Mouse (Mus musculus): ENCODE data around the gene Cdh23. TPM values are rescaled to one million over a fixed set of nuclear protein-coding genes. Genes with fewer than 3 reads are reported as not detected.

Cdh23 gene
- total and polyA plus RNA-seq, 3 experiments, result 0.05 TPM; not detected in 2

GRCm38 (mm10) chr10:60739619-60740363 lies 43.5 kb upstream of the Cdh23 start:
- DNase-seq (ENCODE audit: low spot score), result no peak

DNA sequence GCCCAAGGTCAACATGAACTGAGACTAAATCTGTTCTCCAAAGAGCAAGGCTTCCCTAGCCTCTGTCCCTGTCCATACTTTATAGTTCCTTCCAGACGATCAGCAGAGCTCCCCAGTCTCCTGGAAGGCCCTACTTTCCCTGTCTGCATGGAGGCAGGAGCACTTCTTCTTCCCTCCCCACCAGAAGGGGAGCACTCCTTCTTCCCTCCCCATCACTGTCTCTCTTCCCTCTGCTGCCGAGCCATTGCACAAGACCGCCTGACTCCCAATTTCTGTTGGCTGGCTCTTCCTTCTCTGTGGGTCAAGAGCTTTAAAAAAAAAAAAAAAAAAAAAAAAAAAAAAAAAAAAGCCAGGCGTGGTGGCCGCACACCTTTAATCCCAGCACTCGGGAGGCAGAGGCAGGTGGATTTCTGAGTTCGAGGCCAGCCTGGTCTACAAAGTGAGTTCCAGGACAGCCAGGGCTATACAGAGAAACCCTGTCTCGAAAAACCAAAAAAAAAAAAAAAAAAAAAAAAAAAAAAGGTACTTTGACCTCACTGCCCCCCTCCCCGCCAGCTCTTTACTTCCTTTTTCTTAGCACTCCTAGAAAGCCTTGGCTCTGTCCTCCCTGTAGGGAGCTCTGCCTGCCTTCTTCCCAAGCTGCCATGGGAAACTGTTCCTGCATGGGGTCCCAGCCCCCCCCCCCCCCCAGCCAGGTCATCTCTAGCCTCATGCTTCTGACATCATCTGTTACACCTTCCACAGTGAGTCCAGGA lies 41.8 kb upstream of the Cdh23 start:
- DNase-seq (ENCODE audit: low spot score) (no peak), ATAC-seq (ENCODE audit: extremely low read depth, insufficient number of reproducible peaks, low FRiP score, poor library complexity, severe bottlenecking) (no peak)
- Histone ChIP-seq H3K27me3 (ENCODE audit: insufficient read depth, low read length) (no peaks in the 10 kb centered on the region), H3K4me3 (ENCODE audit: low read depth, low read length) (no peak overlapping the region), H3K36me3 (replicated peaks) (peaks cover 17% of the 10 kb centered on the region), H3K4me1 (ENCODE audit: insufficient read depth, low read depth, low read length) (no peaks in the 10 kb centered on the region), H3K9me3 (replicated peaks) (no peaks in the 10 kb centered on the region)
- TF ChIP-seq GATA2 (IDR thresholded peaks at IDR 0.05; ENCODE audit: borderline replicate concordance, low read depth, low read length), result no peak
- TF ChIP-seq CTCF (IDR thresholded peaks at IDR 0.05; ENCODE audit: low read depth, low read length), result no peak
- TF ChIP-seq POLR2AphosphoS5 (IDR thresholded peaks at IDR 0.05; ENCODE audit: insufficient replicate concordance, low read depth, low read length), result no peak

More at GRCm38 (mm10) chr10:60739619-60740363, 43.5 kb upstream of the Cdh23 start:
- H3K27me3 ChIP-seq (ENCODE audit: insufficient read depth, low read length), result no peaks in the 10 kb centered on the region
- H3K36me3 ChIP-seq (replicated peaks), result peaks cover 20% of the 10 kb centered on the region
- H3K4me3 ChIP-seq (ENCODE audit: low read depth, low read length), result no peak overlapping the region
- no peaks in the 10 kb centered on the region for H3K9me3 ChIP-seq (replicated peaks)
- H3K4me1 ChIP-seq (ENCODE audit: insufficient read depth, low read depth, low read length), result no peaks in the 10 kb centered on the region
- no peak for TF ChIP-seq POLR2AphosphoS5 (IDR thresholded peaks at IDR 0.05; ENCODE audit: insufficient replicate concordance, low read depth, low read length)
- no peak for TF ChIP-seq GATA2 (IDR thresholded peaks at IDR 0.05; ENCODE audit: borderline replicate concordance, low read depth, low read length)
- TF ChIP-seq TAL1 (conservative IDR thresholded peaks at IDR 0.05; ENCODE audit: low read depth, low read length), result no peak
- TF ChIP-seq CTCF (IDR thresholded peaks at IDR 0.05; ENCODE audit: low read depth, low read length), result no peak
- no peak for TF ChIP-seq GATA1 (IDR thresholded peaks at IDR 0.05; ENCODE audit: borderline replicate concordance, low read length)
- ATAC-seq (ENCODE audit: extremely low read depth, insufficient number of reproducible peaks, low FRiP score, poor library complexity, severe bottlenecking), result no peak

DNA sequence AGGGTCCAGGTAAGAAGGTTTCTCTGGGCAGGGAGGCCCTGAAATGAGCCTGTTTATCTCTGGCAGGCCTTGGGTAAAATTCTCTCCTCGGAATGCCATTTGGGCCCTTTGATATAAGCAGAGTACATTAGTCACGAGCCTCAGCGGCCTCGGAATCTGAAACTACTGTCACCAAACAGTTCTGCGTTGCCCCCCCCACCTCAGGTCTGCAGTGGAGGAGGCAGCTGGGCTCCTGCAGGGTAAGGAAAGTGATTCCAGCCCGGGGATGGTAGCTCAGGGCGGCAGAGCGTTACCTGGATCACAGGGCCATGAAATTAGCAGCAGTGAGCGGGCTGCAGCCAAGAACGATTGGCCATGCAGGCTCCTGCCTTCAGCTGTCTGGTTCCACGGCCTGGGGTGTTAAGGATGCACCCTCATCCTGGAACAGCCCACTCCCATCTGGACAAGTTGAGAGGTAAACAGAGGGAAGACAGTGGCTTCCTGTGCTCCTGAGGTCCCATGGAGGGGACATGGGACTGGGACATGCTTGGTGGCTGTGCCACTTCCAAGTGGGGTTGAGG lies 41.0 kb upstream of the Cdh23 start:
- DNase-seq (ENCODE audit: low spot score) (no peak), ATAC-seq (ENCODE audit: extremely low read depth, insufficient number of reproducible peaks, low FRiP score, poor library complexity, severe bottlenecking) (no peak)
- Histone ChIP-seq H3K36me3 (replicated peaks) (peaks cover 15% of the 10 kb centered on the region), H3K9me3 (replicated peaks) (no peaks in the 10 kb centered on the region), H3K27me3 (ENCODE audit: insufficient read depth, low read length) (no peaks in the 10 kb centered on the region), H3K4me3 (ENCODE audit: low read depth, low read length) (no peak overlapping the region), H3K4me1 (ENCODE audit: insufficient read depth, low read depth, low read length) (no peaks in the 10 kb centered on the region)
- TF ChIP-seq POLR2AphosphoS5 (IDR thresholded peaks at IDR 0.05; ENCODE audit: insufficient replicate concordance, low read depth, low read length) (no peak), GATA2 (IDR thresholded peaks at IDR 0.05; ENCODE audit: borderline replicate concordance, low read depth, low read length) (no peak), GATA1 (IDR thresholded peaks at IDR 0.05; ENCODE audit: borderline replicate concordance, low read length) (no peak), CTCF (IDR thresholded peaks at IDR 0.05; ENCODE audit: low read depth, low read length) (no peak), TAL1 (conservative IDR thresholded peaks at IDR 0.05; ENCODE audit: low read depth, low read length) (no peak)

DNA sequence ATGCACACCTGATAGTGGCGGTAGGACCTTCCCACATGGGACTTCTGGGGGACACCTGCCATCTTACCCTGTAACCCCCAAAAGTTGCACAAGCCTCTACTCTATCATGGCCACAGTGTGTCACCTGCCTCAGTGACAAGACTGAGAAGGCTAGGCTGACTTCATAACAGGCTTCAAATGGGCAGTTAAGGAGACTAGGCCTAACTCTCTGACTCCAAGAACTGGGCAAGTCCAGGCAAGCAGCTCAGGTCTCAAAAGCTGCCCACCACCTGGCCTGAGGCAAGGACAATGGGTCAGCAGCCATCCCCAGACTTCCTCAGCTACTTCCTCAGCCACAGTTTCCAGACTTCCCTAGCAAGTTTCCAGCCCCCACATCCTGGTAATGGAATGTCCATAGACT lies 39.4 kb upstream of the Cdh23 start:
- ATAC-seq (ENCODE audit: extremely low read depth, insufficient number of reproducible peaks, low FRiP score, poor library complexity, severe bottlenecking), result no peak

DNA sequence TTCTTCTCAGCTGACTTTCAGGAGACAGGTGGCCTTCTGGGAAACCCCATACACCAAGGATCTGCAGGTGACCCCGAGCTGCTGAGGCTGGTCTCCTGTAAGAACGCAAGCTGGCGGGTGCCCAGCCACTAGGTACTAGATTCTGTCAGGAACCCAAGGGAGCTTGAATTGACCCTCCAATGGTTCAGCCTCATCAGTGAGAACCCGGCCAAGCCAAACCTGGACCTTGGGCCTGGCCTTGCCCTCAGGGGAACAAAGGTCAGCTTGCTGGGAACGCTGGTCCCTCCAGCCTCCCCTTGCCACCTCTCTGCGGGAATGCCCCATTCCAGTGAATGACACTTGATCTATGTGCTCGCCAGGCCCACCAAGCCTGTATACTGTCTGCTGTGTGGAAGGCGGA lies 37.2 kb upstream of the Cdh23 start:
- TF ChIP-seq TAL1 (conservative IDR thresholded peaks at IDR 0.05; ENCODE audit: low read depth, low read length) (no peak), GATA2 (IDR thresholded peaks at IDR 0.05; ENCODE audit: borderline replicate concordance, low read depth, low read length) (no peak)
- Histone ChIP-seq H3K4me3 (ENCODE audit: low read depth, low read length) (no peak overlapping the region), H3K27me3 (ENCODE audit: insufficient read depth, low read length) (no peaks in the 10 kb centered on the region), H3K4me1 (ENCODE audit: insufficient read depth, low read depth, low read length) (no peaks in the 10 kb centered on the region), H3K9me3 (replicated peaks) (no peaks in the 10 kb centered on the region), H3K36me3 (replicated peaks) (peaks cover 11% of the 10 kb centered on the region)
- no peak for ATAC-seq (ENCODE audit: extremely low read depth, insufficient number of reproducible peaks, low FRiP score, poor library complexity, severe bottlenecking)
- no peak for DNase-seq (ENCODE audit: low spot score)

More for the DNA sequence above, 39.4 kb upstream of the Cdh23 start:
- no peak for DNase-seq (ENCODE audit: low spot score)
- Histone ChIP-seq H3K4me3 (ENCODE audit: low read depth, low read length) (no peak overlapping the region), H3K9me3 (replicated peaks) (no peaks in the 10 kb centered on the region), H3K36me3 (replicated peaks) (peaks cover 11% of the 10 kb centered on the region), H3K27me3 (ENCODE audit: insufficient read depth, low read length) (no peaks in the 10 kb centered on the region), H3K4me1 (ENCODE audit: insufficient read depth, low read depth, low read length) (no peaks in the 10 kb centered on the region)
- TF ChIP-seq CTCF (IDR thresholded peaks at IDR 0.05; ENCODE audit: low read depth, low read length) (no peak), GATA1 (IDR thresholded peaks at IDR 0.05; ENCODE audit: borderline replicate concordance, low read length) (no peak), GATA2 (IDR thresholded peaks at IDR 0.05; ENCODE audit: borderline replicate concordance, low read depth, low read length) (no peak), TAL1 (conservative IDR thresholded peaks at IDR 0.05; ENCODE audit: low read depth, low read length) (no peak), POLR2AphosphoS5 (IDR thresholded peaks at IDR 0.05; ENCODE audit: insufficient replicate concordance, low read depth, low read length) (no peak)

GRCm38 (mm10) chr10:60732397-60732861 lies 36.1 kb upstream of the Cdh23 start:
- no peak overlapping the region for H3K4me3 ChIP-seq (ENCODE audit: low read depth, low read length)
- peaks cover 10% of the 10 kb centered on the region for H3K36me3 ChIP-seq (replicated peaks)
- ATAC-seq (ENCODE audit: extremely low read depth, insufficient number of reproducible peaks, low FRiP score, poor library complexity, severe bottlenecking) (no peak), DNase-seq (ENCODE audit: low spot score) (no peak)
- no peaks in the 10 kb centered on the region for H3K27me3 ChIP-seq (ENCODE audit: insufficient read depth, low read length)
- H3K4me1 ChIP-seq (ENCODE audit: insufficient read depth, low read depth, low read length), result no peaks in the 10 kb centered on the region
- TF ChIP-seq GATA1 (IDR thresholded peaks at IDR 0.05; ENCODE audit: borderline replicate concordance, low read length) (no peak), GATA2 (IDR thresholded peaks at IDR 0.05; ENCODE audit: borderline replicate concordance, low read depth, low read length) (no peak), CTCF (IDR thresholded peaks at IDR 0.05; ENCODE audit: low read depth, low read length) (no peak), POLR2AphosphoS5 (IDR thresholded peaks at IDR 0.05; ENCODE audit: insufficient replicate concordance, low read depth, low read length) (no peak), TAL1 (conservative IDR thresholded peaks at IDR 0.05; ENCODE audit: low read depth, low read length) (no peak)
- H3K9me3 ChIP-seq (replicated peaks), result no peaks in the 10 kb centered on the region

Measured in G1E (cell line).